Mouse (Mus musculus): ENCODE measurements around the gene Ndufs2. TPM values are rescaled to one million over a fixed set of nuclear protein-coding genes. Genes with fewer than 3 reads are reported as not detected.

The Ndufs2 gene
- polyA plus RNA-seq, 1 experiment: 86.0 TPM

- no peak overlapping the region for H3K4me3 ChIP-seq (ENCODE audit: control insufficient read depth, low read depth, low read length)
- H3K27ac ChIP-seq (ENCODE audit: control insufficient read depth, insufficient read depth, low read depth, low read length): no peak overlapping the region; the same call in 1 of the 2 replicates
- no peaks in the 10 kb centered on the region for H3K27me3 ChIP-seq (ENCODE audit: control insufficient read depth, insufficient read depth, low read length)
- peaks cover 5% of the 10 kb centered on the region for H3K4me1 ChIP-seq (ENCODE audit: control insufficient read depth, insufficient read depth, low read length)
- TF ChIP-seq POLR2A (IDR thresholded peaks at IDR 0.05; ENCODE audit: control insufficient read depth, low read depth, low read length) (no peak), CTCF (IDR thresholded peaks at IDR 0.05; ENCODE audit: control insufficient read depth, insufficient read depth, insufficient replicate concordance, low read depth, low read length) (no peak)
- no peaks in the 10 kb centered on the region for H3K36me3 ChIP-seq (ENCODE audit: control insufficient read depth, insufficient read depth, low read length)
Observed at GRCm38 (mm10) chr1:171260316-171260715, 9.1 kb upstream of the Ndufs2 start.

- TF ChIP-seq CTCF (IDR thresholded peaks at IDR 0.05; ENCODE audit: control insufficient read depth, insufficient read depth, insufficient replicate concordance, low read depth, low read length): no peak
- no peak for TF ChIP-seq POLR2A (IDR thresholded peaks at IDR 0.05; ENCODE audit: control insufficient read depth, low read depth, low read length)
- Histone ChIP-seq H3K27ac (ENCODE audit: control insufficient read depth, insufficient read depth, low read depth, low read length) (no peak overlapping the region), H3K4me1 (ENCODE audit: control insufficient read depth, insufficient read depth, low read length) (peaks cover 5% of the 10 kb centered on the region), H3K4me3 (ENCODE audit: control insufficient read depth, low read depth, low read length) (no peak overlapping the region), H3K36me3 (ENCODE audit: control insufficient read depth, insufficient read depth, low read length) (no peaks in the 10 kb centered on the region), H3K27me3 (ENCODE audit: control insufficient read depth, insufficient read depth, low read length) (no peaks in the 10 kb centered on the region)
Observed at GRCm38 (mm10) chr1:171258921-171259320, 7.7 kb upstream of the Ndufs2 start.

GRCm38 (mm10) chr1:171257781-171258180 lies 6.6 kb upstream of the Ndufs2 start:
- Histone ChIP-seq H3K4me3 (ENCODE audit: control insufficient read depth, low read depth, low read length) (no peak overlapping the region), H3K27ac (ENCODE audit: control insufficient read depth, insufficient read depth, low read depth, low read length) (no peak overlapping the region), H3K27me3 (ENCODE audit: control insufficient read depth, insufficient read depth, low read length) (no peaks in the 10 kb centered on the region), H3K4me1 (ENCODE audit: control insufficient read depth, insufficient read depth, low read length) (peaks cover 5% of the 10 kb centered on the region), H3K36me3 (ENCODE audit: control insufficient read depth, insufficient read depth, low read length) (no peaks in the 10 kb centered on the region)
- TF ChIP-seq CTCF (IDR thresholded peaks at IDR 0.05; ENCODE audit: control insufficient read depth, insufficient read depth, insufficient replicate concordance, low read depth, low read length) (no peak), POLR2A (IDR thresholded peaks at IDR 0.05; ENCODE audit: control insufficient read depth, low read depth, low read length) (no peak)

- H3K4me1 ChIP-seq (ENCODE audit: control insufficient read depth, insufficient read depth, low read length): peaks cover 5% of the 10 kb centered on the region
- H3K27ac ChIP-seq (ENCODE audit: control insufficient read depth, insufficient read depth, low read depth, low read length): no peak overlapping the region
- H3K36me3 ChIP-seq (ENCODE audit: control insufficient read depth, insufficient read depth, low read length): no peaks in the 10 kb centered on the region
- H3K27me3 ChIP-seq (ENCODE audit: control insufficient read depth, insufficient read depth, low read length): no peaks in the 10 kb centered on the region
- TF ChIP-seq CTCF (IDR thresholded peaks at IDR 0.05; ENCODE audit: control insufficient read depth, insufficient read depth, insufficient replicate concordance, low read depth, low read length): no peak
- TF ChIP-seq POLR2A (IDR thresholded peaks at IDR 0.05; ENCODE audit: control insufficient read depth, low read depth, low read length): no peak
- H3K4me3 ChIP-seq (ENCODE audit: control insufficient read depth, low read depth, low read length): no peak overlapping the region
Observed at GRCm38 (mm10) chr1:171256937-171257548, 5.9 kb upstream of the Ndufs2 start.

GRCm38 (mm10) chr1:171256095-171256818 lies 5.1 kb upstream of the Ndufs2 start:
- H3K36me3 ChIP-seq (ENCODE audit: control insufficient read depth, insufficient read depth, low read length): no peaks in the 10 kb centered on the region
- H3K4me3 ChIP-seq (ENCODE audit: control insufficient read depth, low read depth, low read length): no peak overlapping the region

GRCm38 (mm10) chr1:171252415-171252814 lies 1.2 kb upstream of the Ndufs2 start:
- no peaks in the 10 kb centered on the region for H3K36me3 ChIP-seq (ENCODE audit: control insufficient read depth, insufficient read depth, low read length)
- peaks cover 20% of the 10 kb centered on the region for H3K4me1 ChIP-seq (ENCODE audit: control insufficient read depth, insufficient read depth, low read length)
- H3K27ac ChIP-seq (ENCODE audit: control insufficient read depth, insufficient read depth, low read depth, low read length): no peak overlapping the region
- TF ChIP-seq POLR2A (IDR thresholded peaks at IDR 0.05; ENCODE audit: control insufficient read depth, low read depth, low read length): no peak
- TF ChIP-seq CTCF (IDR thresholded peaks at IDR 0.05; ENCODE audit: control insufficient read depth, insufficient read depth, insufficient replicate concordance, low read depth, low read length): no peak
- no peak overlapping the region for H3K4me3 ChIP-seq (ENCODE audit: control insufficient read depth, low read depth, low read length)
- no peaks in the 10 kb centered on the region for H3K27me3 ChIP-seq (ENCODE audit: control insufficient read depth, insufficient read depth, low read length)

More at GRCm38 (mm10) chr1:171256095-171256818, 5.1 kb upstream of the Ndufs2 start:
- H3K27ac ChIP-seq (ENCODE audit: control insufficient read depth, insufficient read depth, low read depth, low read length): no peak overlapping the region
- no peaks in the 10 kb centered on the region for H3K27me3 ChIP-seq (ENCODE audit: control insufficient read depth, insufficient read depth, low read length)
- no peak for TF ChIP-seq POLR2A (IDR thresholded peaks at IDR 0.05; ENCODE audit: control insufficient read depth, low read depth, low read length)
- TF ChIP-seq CTCF (IDR thresholded peaks at IDR 0.05; ENCODE audit: control insufficient read depth, insufficient read depth, insufficient replicate concordance, low read depth, low read length): peak; percentile 26; the same call in 1 of the 2 replicates
- peaks cover 9% of the 10 kb centered on the region for H3K4me1 ChIP-seq (ENCODE audit: control insufficient read depth, insufficient read depth, low read length)

- Histone ChIP-seq H3K4me1 (ENCODE audit: control insufficient read depth, insufficient read depth, low read length) (peaks cover 21% of the 10 kb centered on the region), H3K4me3 (ENCODE audit: control insufficient read depth, low read depth, low read length) (no peak overlapping the region), H3K27me3 (ENCODE audit: control insufficient read depth, insufficient read depth, low read length) (no peaks in the 10 kb centered on the region), H3K27ac (ENCODE audit: control insufficient read depth, insufficient read depth, low read depth, low read length) (no peak overlapping the region), H3K36me3 (ENCODE audit: control insufficient read depth, insufficient read depth, low read length) (no peaks in the 10 kb centered on the region)
- TF ChIP-seq CTCF (IDR thresholded peaks at IDR 0.05; ENCODE audit: control insufficient read depth, insufficient read depth, insufficient replicate concordance, low read depth, low read length): no peak
- TF ChIP-seq POLR2A (IDR thresholded peaks at IDR 0.05; ENCODE audit: control insufficient read depth, low read depth, low read length): no peak
Observed at GRCm38 (mm10) chr1:171251594-171252324, 571 bp upstream of the Ndufs2 start.
